8 mouse cellular contexts compared by ENCODE assay signal in the genomic region with DNA sequence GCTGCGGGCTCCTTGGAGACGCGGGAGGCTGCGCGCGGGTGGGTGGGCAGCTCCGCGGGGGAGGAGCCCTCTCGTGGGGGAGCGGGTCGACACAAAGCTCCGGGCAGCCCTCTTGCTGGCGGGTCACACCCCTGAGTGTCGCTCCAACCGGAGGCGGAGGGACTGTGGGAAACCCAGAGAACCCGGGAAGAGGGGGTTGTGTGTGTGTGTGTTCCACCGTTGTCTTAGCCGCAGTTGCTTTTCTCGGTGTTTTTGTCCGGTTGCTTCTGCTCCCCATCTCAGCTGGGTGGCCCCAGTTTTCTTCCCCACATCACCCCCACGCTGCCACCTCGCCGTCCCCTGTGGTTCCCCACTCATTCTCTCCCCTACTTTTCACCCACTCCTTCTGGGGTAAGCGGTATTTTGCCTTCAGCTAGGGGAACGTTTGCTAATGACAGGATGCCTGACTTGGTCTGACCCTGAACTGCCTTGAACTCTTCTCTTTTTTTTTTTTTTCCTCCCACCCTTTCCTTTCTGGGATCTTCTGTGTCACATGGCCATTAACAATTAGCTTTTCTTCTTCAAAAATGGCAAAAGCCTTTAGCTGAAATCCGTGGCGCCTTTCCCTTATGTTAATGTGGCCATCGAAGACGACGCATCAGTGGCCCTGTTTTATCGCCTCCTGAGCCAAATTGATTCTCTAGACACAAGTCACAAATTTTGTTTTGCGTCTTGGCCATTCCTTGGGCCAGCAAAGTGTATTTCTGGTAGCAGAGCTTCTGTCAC. TPM values are rescaled to one million over a fixed set of nuclear protein-coding genes. Genes with fewer than 3 reads are reported as not detected.
DNase-seq lines count a peak whose midpoint lies in the region; ATAC-seq and TF ChIP-seq lines count a peak whose summit lies in the region.

No protein-coding gene starts in this region.

- peak; percentile 66; the same call in 1 of the 2 replicates for TF ChIP-seq POLR2A in heart, adult 2 months (IDR thresholded peaks at IDR 0.05; ENCODE audit: insufficient read depth, low read depth, low read length)

- 1% methylated on average over 31 of the region's 33 CpGs for WGBS in heart, adult 2 months

- H3K27ac ChIP-seq in heart, adult 2 months: peak overlapping the region; percentile 98

- H3K9ac ChIP-seq in heart, adult 2 months (ENCODE audit: low read depth, low read length): peak overlapping the region; percentile 91

- H3K4me1 ChIP-seq in heart, adult 2 months (ENCODE audit: control insufficient read depth, insufficient read depth, low read length): peaks cover 14% of the 10 kb centered on the region

- 0 out of 2 replicates have a peak, but pooled peaks have one; percentile 12 for TF ChIP-seq EP300 in heart, adult 2 months (IDR thresholded peaks at IDR 0.05; ENCODE audit: insufficient read depth, low read depth, low read length)

- peaks cover 13% of the 10 kb centered on the region for H3K36me3 ChIP-seq in heart, adult 2 months (ENCODE audit: control insufficient read depth, insufficient read depth, low read length)

- TF ChIP-seq CTCF in heart, adult 2 months (IDR thresholded peaks at IDR 0.05): no peak

- H3K4me3 ChIP-seq in heart, adult 2 months: peak overlapping the region; percentile 98

- no peaks in the 10 kb centered on the region for H3K27me3 ChIP-seq in heart, adult 2 months (ENCODE audit: control insufficient read depth, insufficient read depth, low read length)

- DNase-seq in heart, adult 2 months: peak in 1 of 2 experiments; percentile 85
- no peak for DNase-seq in heart, adult 11 months
- peak; percentile 62 to 73 for DNase-seq in adrenal gland, postnatal 36 days
- DNase-seq in heart, postnatal 14 days: peak; percentile 73 to 76
- DNase-seq in kidney, postnatal 4 days: peak; percentile 71 to 81
- DNase-seq in lung, postnatal 10 days: peak; percentile 81
- DNase-seq in retina, postnatal 1 day: peak; percentile 78

- peak; percentile 37 for ATAC-seq in erythroid progenitor cell, adult 5-6 weeks (replicated peaks; ENCODE audit: low FRiP score, poor library complexity, severe bottlenecking)

- intact Hi-C loops in heart, adult 2 months (cut with DNase I): loop anchor here (2.0 to 5.0 kb wide), 5 partner anchors 39 to 309 kb away; a partner anchor contains a TSS
- intact Hi-C loops in heart, postnatal 14 days (cut with DNase I): loop anchor here (2.0 to 10.0 kb wide), 4 partner anchors 81 to 293 kb away; a partner anchor contains a TSS

- H3K79me2 ChIP-seq in heart, adult 2 months (replicated peaks; ENCODE audit: control insufficient read depth, insufficient read depth, low read length): no peaks in the 10 kb centered on the region

RNA-seq across cellular contexts. Expression of a gene that starts 1.0 kb away (rescaled TPM):
- total RNA-seq in heart, adult 2 months (2021): 10 to 100 TPM; 14.3 to 18.8 TPM
- 16.6 and 22.5 TPM in 2 replicates for polyA plus RNA-seq in heart, adult 2 months (2012; rRNA removed)
- 10 to 100 TPM; 24.1 to 25.7 TPM for total RNA-seq in adrenal gland, postnatal 36 days (2021)
- total RNA-seq in erythroid progenitor cell, adult 5-6 weeks (2015; ENCODE audit: low replicate concordance): 65.2 and 109 TPM in 2 replicates
- total RNA-seq in erythroid progenitor cell, adult 5-6 weeks (2017; ENCODE audit: low replicate concordance): 61.7 and 79.3 TPM in 2 replicates
- 10 to 100 TPM; 28.0 to 28.3 TPM for total RNA-seq in heart, postnatal 14 days (2021)
